Mouse (Mus musculus) CD4-positive, CD25-positive, alpha-beta regulatory T cell, adult 4 months (primary cell): Measurements from ENCODE around the gene Ptch1. TPM values are rescaled to one million over a fixed set of nuclear protein-coding genes. Genes with fewer than 3 reads are reported as not detected.

Experiments
- ATAC-seq: one replicate; pipeline ENCODE4 v1.8.0; 2017
- polyA plus RNA-seq, 2 experiments: library from polyadenylated mRNA; unstranded; fragments of 100-300 nt; shearing (Covaris generic); gene quantifications; one replicate each; pipeline ENCODE4 v1.2.1; 2017

Ptch1 gene
- polyA plus RNA-seq, 2 experiments from 2014 or later: 13.6 to 15.9 TPM

DNA sequence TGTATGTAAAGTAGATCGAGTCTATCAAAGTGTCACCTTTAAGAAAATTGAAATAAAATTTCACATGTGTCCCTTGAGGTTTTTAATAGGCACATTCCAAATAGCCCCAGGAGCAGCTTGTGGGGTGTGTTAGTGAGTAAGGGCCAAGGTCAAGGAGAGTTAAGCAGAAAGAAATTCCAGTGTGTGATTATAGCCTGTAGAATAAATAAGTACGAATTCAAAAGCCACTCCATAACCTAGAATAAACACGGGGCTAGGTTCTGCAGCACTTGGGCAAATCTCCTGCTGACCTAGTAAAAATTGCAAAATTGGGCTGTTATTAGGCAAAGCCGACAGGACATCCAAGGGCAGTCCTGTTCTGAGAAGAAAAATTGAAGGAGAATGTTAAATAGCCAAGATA, 38.4 kb downstream of the Ptch1 start:
- ATAC-seq: no peak

DNA sequence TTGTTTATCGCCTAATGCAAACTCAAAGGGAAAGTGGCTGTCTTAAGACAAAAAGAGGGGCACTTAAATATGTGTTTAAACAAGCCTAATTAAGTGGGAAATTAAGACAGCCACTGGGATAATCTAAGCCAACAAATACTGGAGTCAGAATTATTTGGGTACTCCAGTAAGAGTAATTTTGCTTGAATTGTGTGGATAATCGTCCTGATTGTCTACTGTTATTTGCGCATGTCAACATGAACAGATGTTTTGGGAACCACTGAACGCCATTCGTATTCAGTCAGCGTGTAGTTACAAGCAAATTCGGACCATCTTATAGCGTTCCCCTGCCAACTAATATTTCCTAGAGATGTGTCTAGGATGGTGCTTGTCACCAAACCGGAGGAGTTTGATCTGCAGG, 42.5 kb downstream of the Ptch1 start:
- ATAC-seq: no peak

DNA sequence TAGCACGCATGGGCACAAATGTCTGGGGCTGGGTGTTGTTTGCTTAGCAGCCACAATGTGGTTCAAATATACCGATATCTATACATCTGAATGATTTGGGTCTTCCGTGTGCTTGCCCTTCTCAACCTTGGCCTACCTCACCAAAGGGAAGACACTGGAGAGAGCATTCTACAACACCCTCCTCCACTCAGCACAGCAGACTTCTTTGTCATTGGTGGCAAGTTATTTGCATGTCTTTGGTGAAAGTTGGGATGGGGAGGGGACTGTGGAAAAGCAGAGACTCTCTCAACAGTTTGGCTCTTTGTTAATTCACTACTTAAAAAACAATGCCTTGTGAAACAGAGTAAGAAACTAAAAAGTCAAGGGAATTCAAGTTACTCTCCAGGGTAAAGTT, 43.0 kb downstream of the Ptch1 start:
- ATAC-seq: no peak

DNA sequence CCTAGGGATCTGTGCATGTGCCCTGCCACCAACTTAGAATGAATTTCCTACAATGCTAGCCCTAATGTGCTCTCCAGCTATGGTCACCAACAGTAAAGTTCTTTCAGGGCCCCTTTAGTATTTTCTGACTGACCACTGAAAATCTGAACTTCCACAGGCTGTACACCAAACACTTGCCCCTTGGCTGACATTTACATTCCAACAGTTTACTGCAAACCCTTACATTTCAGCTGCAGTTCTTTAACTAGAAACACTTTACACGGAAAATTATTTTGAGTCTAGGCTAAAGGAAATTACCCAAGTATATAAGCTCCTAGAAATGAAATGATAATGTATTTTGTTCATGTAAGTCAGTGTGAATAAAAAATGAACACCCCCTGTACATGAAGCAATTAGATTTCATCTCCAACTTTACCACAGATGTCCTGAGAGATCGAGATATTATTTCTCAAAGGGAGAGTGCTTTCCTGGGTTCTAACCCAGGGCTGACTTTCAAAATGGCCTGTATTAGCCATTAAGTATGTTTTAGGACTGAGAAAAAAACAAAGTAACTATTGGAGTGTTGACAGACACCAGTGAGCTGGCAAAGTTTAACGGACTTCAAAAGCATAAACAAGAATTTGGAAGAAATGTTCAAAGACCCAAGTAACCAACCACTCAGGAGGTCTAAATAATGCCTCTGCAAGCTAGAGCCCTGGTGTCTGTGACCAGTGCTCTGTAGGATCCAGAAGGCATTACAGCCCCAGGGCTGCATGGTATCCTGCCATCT, 43.6 kb downstream of the Ptch1 start:
- no peak for ATAC-seq

DNA sequence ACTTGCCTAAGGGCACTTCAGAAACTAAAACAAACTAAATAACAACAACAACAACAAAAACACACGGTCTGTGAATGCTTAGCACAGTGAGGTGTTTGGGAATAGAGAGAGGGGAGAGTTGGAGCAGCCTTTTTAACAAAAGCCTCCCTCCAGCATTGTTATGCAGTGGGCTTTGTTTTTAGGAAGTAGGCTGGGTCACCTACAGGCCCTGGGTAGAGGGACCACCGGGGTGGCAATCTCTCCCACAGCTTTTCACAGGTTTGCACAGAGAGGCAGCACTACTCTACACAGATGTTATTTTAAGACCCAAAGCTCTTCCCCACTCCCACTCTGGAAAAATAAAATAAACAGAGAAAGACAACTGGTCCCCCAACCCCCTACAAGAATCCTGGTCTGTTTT, 44.5 kb downstream of the Ptch1 start:
- ATAC-seq: no peak

DNA sequence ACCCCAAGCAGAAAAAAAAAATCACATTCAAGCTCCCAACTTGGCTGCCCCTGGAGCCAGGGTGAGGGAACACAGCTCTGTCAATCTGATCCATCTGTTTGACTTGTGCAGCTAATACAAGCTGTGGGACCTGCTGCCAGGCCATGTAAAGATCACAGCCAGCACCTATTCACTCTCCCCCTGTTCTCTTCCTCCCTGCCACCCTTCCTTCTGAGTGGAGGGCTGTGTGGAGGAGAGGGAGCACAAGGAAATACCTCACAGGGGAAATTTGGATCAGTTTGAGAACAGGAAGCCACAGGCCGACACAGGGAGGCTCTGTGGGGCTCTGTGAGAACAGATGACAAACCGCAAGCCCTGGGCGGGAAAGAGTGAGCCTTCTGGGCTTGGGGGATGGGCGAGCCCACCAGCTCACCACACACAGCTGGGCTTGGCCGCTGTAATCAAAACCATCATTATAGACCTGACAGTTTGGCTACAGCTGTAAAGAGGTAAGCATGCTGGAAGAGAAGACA, 45.2 kb downstream of the Ptch1 start:
- peak; percentile 90 for ATAC-seq

DNA sequence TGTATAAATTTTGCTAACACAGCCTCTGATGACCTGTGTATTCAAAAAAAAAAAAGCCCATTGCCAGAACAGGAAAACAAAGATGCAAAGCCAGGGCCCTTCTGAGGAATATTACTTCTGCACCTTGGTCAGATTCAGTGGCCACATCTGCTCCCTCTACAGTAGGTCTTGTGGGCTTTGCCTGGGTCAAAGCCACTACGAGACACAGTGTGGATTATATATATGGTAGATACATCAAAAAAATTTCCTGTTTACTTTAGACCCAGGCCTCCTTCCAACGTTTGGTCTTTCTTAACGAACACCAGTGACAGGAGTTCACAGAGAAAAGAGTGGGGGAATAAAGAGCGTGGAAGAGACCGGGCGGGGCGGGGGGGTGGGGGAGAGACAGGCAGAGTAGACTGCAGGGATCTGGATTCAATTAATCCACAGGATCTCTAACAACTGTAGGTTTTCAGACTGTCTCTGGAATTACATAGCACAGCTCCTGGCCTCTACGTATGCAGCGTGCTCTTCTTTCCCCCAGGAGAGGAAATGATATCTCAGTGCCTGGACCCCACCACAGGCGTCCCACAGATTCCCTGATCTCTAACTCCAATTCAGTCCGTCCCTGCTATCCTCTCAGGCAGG, 47.7 kb downstream of the Ptch1 start:
- no peak for ATAC-seq

DNA sequence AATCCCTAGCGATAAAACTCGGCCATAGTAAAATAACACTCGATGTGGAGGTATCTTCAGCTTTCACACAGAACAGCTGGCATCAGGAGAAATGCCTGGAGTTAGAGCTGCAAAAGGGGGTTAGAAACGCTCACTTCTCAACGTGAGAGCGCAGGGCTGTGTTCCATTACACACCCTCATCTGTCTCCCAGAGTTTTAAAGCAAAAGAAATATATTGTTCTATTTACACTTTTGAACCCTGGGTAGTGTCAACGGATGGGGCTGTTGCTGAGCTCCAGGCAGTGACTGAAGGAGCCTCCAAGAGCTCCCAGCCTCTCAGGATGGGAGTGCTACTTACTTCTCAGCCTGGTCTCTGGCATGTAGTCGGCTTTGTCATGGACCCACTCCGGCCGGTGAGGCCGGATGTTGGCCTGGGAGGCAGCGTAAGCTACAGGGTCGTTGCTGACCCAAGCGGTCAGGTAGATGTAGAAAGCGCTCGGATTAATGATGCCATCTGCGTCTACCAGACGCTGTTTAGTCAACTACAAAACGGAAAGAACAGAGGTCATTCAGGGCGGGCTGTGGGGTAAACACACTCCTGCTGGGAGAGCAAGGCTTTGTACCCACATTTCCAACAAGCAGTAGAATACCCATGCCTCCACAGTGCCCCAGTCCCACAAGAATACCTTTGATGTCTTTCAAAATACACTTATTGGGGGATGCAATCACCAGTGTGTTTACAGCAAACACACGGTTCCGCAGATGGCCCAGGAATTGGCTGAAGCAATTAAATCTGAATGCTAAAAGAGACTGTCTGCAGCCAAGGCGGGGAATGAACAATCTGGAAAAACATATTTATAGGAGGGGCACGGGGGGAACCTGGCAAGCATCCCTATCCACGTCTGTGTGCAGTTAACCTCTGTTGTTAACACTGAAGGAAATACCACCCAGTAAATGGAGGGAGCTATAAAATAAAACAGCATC, 48.5 kb downstream of the Ptch1 start:
- ATAC-seq: no peak

DNA sequence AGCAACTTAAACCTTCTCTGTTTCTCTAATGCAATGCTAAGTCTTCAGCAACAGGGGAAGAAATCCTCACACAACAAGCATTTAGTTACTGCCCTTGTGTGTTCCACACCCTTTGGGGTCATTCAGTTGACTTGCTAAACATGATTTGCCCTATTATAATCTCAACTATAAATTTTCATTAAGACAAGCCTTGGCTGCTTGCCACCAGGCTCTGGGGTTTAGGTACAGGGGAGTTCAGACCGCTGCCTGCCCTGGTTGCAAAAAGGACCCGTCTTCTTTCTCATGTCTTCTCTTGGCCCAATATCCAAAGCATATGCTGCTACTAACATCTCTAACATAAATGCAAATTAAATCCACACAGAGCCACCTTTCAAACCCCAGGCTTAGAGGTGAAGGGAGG, 49.3 kb downstream of the Ptch1 start:
- ATAC-seq: no peak

DNA sequence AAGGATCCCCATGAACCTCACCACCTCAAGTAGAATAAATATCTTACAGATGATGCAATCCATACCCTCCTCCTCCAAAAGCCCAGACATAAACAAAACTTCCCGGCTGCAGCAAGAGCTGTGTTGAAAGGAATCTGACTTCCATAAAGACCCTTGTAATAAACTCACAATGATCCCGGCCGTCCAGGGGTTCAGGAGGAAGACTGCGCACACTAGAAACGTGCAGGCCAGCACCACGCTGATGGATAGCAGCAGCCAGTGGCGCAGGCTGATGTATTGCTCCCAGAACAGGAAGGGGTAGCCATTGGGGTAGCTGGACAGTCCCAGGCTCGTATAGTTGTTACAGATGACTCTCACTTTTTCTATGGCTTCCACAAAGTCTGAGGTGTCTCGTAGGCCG, 50.6 kb downstream of the Ptch1 start:
- ATAC-seq: no peak

DNA sequence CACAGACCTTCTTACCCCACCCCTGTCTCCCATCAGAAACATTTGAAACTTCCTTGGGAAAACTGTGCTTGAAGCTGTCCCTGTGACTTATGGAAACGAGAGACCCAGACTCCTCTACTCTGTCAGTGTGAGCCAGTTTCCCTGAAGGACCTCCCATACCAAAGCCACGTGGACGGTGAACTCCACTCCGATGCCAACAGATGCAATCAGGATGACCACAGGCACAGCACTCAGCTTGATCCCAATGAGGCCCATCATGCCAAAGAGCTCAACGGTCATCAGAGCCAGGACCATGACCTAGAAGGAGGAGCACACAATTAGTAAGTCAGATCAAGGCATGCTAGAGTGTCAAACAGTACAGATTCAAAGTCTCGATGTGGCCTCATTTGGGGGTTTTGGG, 53.3 kb downstream of the Ptch1 start:
- ATAC-seq: no peak

DNA sequence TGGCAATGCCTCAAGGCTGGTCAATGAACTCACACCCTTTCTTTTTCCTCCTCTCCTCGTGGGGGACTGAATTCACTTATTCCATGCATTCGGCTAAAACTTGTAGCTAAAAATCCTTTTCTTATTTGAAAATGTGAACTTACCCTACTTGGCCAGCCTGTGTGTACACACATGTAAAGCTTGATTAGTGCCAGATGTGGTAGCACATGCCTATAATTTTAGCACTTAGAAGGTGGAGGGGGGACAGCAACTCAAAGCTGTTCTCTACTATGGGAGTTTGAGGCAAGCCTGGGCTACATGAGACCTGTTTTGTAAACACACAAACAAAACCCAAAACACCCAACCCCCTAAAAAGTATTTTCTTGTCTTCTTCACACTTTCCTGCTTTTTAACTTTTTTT, 56.9 kb downstream of the Ptch1 start:
- ATAC-seq: no peak

DNA sequence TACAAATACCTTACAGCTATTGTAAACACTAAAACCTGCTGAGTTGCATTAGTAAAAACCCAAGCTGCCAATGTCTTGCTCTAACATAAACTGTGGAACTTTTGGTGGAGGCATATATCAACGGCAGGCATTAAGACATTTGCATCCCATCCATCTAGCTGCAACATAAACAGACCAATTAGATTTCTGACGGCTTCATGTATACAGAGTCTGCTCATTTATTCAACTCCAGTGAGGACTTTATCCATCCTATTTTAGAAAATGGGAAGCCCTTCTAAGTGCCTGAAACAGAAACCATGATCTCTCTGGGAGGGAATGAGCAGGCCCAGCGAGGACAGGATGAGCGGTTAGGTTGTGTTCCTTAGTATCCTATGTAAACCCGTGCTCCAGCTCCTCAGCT, 57.9 kb downstream of the Ptch1 start:
- ATAC-seq: no peak

DNA sequence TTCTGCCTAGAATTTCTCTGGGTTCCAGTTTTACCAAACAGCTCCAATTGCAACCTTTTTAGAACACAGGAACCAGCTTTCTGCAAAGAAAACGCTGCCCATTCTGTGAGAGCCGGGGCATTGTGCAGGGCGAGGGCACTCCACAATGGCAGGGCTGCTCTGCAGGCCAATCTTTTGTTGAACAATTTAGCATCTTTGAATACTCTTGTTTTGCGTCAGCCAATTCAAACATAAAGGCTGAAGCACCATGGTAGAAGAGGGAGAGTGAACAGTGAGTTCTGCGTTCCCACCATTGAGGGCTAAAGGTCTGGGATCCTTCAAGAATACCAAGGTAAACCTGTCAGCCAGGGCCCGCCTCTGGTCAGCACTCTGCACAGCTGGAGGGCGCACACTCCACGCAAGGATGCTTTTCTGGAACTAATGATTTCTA, 58.5 kb downstream of the Ptch1 start:
- no peak for ATAC-seq

DNA sequence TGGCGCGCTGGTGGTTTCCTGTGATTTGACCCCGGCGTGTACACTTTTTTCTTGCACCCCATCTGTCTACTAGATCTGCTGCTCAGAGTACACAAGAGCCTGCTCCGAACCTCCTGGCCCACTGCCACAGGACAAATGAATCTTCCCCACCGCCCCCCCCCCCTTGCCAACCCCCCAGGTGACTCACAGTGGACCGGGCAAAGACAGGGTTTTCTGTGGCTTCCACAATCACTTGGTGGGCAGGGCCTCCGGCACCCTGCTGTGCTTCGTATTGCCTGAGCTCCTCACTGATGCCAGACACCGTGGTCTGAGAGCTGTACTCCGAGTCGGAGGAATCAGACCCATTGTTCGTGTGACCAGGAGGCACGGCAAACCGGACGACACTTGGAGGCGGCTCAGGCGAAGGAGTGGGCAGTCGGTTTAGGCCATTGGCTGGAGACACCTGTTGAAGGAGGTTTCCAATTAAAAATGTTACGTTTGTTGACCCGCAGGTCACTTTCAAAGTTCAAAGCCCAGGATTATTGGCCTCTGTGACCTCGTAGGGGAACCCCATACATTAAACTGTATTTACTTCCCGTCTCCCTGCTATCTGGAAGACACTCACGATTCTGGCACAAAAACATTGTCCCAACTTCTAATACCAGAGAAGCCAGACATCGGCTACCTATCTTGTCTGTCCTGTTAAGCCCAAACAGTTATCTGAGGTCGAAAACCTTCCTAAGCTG, 59.9 kb downstream of the Ptch1 start:
- ATAC-seq: no peak

DNA sequence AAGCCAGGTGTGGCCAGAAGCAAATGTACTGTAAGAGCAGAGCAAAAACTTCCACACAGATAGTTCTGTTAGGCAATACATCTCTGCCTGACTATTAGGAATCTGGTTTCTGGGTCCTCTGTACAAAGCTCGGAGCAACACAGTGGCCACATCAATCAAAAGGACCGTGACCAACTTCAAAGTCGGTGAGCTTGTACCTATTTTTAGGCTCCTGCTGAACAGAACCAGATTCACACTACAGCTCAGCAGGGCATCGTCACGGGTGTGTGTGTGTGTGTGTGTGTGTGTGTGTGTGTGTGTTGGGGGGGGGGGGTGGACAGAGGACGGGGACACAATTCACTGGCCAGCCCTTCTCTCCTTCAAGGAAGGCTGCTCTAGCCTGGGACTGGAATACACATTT, 61.0 kb downstream of the Ptch1 start:
- no peak for ATAC-seq

DNA sequence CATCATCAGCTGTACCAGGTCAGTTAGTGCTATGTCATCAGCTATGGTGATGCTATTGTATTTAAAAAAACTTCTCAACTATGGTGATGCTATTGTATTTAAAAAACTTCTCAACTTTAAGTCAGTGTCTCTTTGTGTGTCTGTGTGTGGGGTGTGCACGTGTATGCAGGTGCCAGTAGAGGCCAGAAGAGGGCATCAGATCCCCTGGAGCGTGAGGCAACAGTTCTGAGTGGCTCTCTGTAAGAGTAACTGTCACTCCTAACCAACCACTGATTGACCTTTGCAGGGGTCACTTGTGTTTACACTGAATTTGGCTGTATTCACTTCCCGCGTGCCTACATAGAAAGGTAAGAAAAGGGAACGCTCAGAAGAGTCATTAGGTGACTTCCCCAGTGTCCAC, 65.6 kb downstream of the Ptch1 start:
- no peak for ATAC-seq

DNA sequence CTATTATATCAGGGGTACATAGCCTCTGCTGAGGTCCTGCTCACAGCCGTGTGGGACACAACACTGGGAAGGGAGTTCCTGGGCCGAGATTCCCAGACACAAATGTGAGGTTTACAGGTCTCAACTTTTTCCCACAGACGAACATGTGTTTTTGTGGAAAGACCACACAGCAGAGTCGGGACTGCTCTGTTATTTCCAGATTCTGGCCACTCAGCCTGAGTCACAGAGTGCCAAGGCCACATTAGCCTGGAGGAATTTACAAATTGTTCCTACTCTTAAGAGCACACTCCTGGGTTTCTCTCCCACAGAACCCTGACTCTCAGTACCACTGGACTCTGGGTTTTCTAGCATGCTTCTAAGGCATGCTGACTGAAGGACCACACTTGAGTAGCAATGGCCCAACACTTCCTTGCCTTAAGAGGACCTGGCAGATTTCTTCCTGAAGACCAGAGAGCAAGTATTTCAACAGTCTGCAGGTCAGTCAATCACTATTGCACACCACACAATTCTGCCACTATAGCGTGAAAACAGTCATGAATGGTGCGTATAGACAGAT, 66.3 kb downstream of the Ptch1 start:
- no peak for ATAC-seq

DNA sequence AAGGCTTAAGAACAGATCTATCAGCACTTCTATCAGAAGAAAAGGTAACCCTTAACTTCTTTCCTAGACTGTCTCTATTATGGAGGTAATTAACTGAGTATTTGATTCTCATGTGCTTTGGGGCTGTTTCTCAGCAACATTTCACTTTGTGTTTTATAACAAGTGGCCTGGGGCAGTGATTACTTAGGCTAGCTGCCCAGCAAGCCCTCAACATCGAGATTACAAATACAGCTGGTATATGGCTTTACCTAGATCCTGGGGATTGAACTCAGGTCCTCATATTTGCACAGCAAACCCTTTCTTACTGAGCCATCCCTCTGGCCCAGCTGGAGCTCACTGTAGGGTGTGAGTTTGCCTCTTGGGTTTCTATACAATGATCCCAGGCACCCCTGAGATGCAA, 67.0 kb downstream of the Ptch1 start:
- no peak for ATAC-seq

DNA sequence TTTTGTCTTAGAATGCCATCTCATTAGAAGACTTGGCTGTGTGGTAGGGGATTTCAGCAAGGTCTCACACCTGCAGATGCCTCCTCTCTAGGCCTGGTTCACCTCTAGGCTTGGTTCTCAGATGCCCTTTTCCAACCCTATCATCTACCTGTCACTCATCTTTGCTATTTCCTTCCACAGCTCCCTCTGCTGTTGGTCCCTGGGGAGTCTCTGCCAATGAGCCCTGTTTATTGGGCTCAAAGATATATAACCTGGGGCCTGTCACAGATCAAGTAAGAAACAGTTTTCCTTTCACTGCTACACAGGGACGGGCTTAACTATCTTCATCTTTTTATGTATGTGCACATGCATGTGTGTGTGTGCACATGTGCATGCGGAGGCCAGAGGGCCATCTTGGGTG, 71.0 kb downstream of the Ptch1 start:
- peak; percentile 45 for ATAC-seq

DNA sequence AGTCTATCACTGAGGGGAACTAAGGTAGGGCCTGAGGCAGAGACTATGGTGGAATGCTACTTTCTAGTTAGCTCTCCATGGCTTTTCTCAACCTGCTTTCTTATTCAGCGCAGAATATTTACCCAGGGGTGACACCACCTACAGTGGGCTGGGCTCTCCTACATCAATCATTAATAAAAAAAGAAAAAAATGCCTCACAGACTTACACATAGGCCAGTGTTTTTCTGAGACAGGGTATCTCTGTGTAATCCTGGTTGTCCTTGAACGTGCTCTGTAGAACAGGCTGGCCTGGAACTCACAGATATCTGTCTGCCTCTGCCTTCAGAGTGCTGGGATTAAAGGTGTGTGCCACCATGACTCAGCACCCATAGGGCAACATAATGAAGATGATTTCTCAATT, 73.9 kb downstream of the Ptch1 start:
- ATAC-seq: no peak
